ENCODE assay signal across 15 mouse cellular contexts in genomic region chr13:113342355-113342919, GRCm38 (mm10).
"Had no signal": no experiment of that assay in that cellular context is flagged by ENCODE, and none has a peak within 500 bp of the region (broad histone marks: within the 10 kb centered on the region; RNA-seq: fewer than 3 reads in every experiment).

No protein-coding gene starts in this region.

- H3K27ac ChIP-seq: kidney, embryonic 15.5 days; left cerebral cortex, adult 2 months; limb, embryonic 10.5 days; liver, embryonic 15.5 days; lung, embryonic 15.5 days; midbrain, embryonic 10.5 days; neural tube, embryonic 15.5 days had no signal

- H3K27me3 ChIP-seq: kidney, embryonic 15.5 days; liver, embryonic 15.5 days; lung, embryonic 15.5 days; neural tube, embryonic 15.5 days had no signal

- H3K4me3 ChIP-seq: kidney, embryonic 15.5 days; left cerebral cortex, adult 2 months; limb, embryonic 10.5 days; liver, embryonic 15.5 days; lung, embryonic 15.5 days; midbrain, embryonic 10.5 days; myocyte; neural tube, embryonic 15.5 days had no signal

- H3K4me1 ChIP-seq: liver, embryonic 15.5 days; lung, embryonic 15.5 days; neural tube, embryonic 15.5 days had no signal

- H3K4me2 ChIP-seq: kidney, embryonic 15.5 days; liver, embryonic 11.5 days; liver, embryonic 15.5 days; lung, embryonic 15.5 days; neural tube, embryonic 15.5 days had no signal

- H3K9ac ChIP-seq: kidney, embryonic 15.5 days; liver, embryonic 15.5 days; lung, embryonic 15.5 days; neural tube, embryonic 15.5 days had no signal

- DNase-seq: kidney, adult 18-20 months; kidney, postnatal 14 days; midbrain, embryonic 14.5 days; spleen, adult 18-20 months; thymus, adult 18-20 months; thymus, postnatal 14 days had no signal

- H3K9me3 ChIP-seq: kidney, embryonic 15.5 days; limb, embryonic 10.5 days; liver, embryonic 15.5 days; lung, embryonic 15.5 days; midbrain, embryonic 10.5 days; neural tube, embryonic 15.5 days had no signal

- H3K36me3 ChIP-seq: kidney, embryonic 15.5 days; limb, embryonic 10.5 days; liver, embryonic 15.5 days; lung, embryonic 15.5 days; midbrain, embryonic 10.5 days; neural tube, embryonic 15.5 days had no signal
